Mouse (Mus musculus): ENCODE results near the gene Olfr56.
A peak's percentile ranks its signal among the peaks of the same experiment; 100 is the strongest.
"Not testable (repeated sequence)": the region's sequence is repeated elsewhere in the genome, so short reads cannot be mapped to it uniquely, and the experiment has no call there.

Olfr56 gene

DNA sequence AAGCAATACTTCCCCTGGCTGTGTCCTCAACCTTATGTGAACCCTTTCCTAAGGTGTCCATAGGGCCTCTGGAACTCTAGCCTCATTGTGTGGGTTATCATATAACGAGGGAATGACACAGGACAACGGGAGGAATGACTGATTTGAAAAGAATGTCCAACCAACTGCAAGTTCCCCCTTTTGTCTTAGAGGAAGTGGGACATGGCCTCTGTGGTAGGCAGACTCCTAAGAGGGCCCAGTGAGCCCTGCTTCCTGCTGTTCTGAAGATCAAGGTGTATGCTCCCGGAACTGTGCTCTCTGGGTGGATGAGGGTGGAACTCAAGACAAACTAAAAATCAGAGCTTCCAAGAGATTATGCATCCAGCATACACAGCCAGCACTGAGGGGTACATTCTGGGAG lies 81.4 kb downstream of the Olfr56 start:
- DNase-seq: not testable (repeated sequence)

DNA sequence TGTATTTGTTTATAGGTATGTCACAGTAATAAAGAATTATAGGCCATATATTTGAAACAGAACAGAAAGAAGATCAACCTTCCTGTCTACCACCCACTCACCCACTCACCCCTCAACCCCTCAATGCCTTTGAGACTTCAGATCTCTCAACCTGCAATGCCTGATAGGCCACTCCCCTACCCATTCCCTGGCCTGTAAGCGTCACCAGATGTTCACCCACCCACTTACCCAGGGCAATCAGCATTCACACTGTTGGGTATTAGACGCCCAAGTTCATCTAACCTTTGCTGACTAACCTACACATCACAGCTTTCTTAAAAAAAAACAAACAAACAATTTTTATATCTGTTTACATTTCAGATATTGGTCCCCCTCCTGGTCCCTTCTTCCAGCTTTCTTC lies 83.2 kb downstream of the Olfr56 start:
- not testable (repeated sequence) for DNase-seq

- DNase-seq: peak in 1 of 2 experiments; percentile 29
Observed at GRCm38 (mm10) chr11:49063713-49064469, 85.2 kb downstream of the Olfr56 start, which contains the start of gene Tgtp2. TSS of gene Tgtp2 (minus strand) at chr11:49064206.

- DNase-seq: no peak
Observed at GRCm38 (mm10) chr11:49068358-49068757, 89.7 kb downstream of the Olfr56 start.

- peak; percentile 20 to 29 for DNase-seq
Observed at GRCm38 (mm10) chr11:49076001-49076757, 97.5 kb downstream of the Olfr56 start, which contains the start of gene Ifi47. TSS of gene Ifi47 (plus strand) at chr11:49076587.

DNA sequence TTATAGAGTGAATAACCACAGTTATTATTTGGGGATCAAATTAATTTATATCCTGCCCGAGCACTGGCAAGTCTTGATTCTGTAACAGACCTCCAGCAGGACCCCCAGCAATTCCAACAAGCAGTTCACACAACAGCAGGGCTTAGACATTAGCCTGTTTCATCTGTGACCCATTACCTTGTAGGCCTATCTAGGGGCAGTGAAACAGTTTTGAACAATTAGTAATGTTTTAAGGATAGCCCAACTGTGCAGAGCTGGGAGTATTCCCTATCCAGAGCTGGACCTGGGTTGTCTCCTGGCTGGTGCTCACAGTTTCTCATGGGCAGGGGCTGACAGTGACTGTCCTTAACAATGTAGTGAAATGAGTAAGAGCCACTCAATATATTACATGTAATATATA lies 98.3 kb downstream of the Olfr56 start:
- DNase-seq: no peak

DNA sequence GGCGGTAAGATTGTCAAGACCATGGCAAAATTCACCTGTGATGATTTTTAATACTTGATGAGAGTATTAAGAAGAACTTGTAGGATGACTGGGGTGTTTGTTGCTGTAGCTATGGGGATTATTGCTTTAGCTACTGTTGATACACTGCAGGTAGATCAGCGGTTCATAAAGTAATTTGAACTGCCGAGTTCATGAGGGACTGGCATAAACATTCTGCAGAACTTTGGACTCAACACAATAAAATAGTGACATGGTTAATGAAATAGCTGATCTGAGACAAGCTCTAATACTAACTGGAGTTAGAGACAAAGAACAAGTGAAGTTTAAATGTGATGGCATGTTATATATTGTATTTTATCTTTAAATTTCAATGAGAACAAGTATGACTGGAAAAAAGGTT lies 100.0 kb downstream of the Olfr56 start:
- DNase-seq: no peak

DNA sequence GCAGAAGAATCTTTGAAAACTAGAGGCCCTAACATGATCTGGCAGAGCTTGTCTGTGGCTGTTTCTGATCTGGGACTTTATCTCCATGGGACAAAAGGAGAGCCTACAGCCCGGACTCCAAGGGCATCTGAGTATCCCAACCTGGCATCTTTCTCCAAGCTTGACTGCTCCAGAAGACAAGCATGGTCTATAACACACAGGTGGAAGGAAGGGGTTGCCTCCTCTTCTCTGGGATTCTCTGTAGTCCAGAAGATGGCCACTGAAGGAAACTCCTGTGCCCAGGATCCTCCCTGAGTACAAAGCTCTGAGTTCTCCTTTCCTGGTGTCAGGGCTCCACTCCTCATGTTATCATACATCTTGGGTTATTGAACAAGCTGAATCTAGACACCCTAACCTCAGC lies 101.9 kb downstream of the Olfr56 start:
- no peak for DNase-seq

- DNase-seq: no peak
Observed at GRCm38 (mm10) chr11:49081356-49081755, 102.7 kb downstream of the Olfr56 start.

GRCm38 (mm10) chr11:49081886-49082285 lies 103.2 kb downstream of the Olfr56 start:
- no peak for DNase-seq

GRCm38 (mm10) chr11:49083146-49083545 lies 104.5 kb downstream of the Olfr56 start:
- DNase-seq: peak; percentile 20 to 51

GRCm38 (mm10) chr11:49083808-49084207 lies 105.1 kb downstream of the Olfr56 start:
- no peak for DNase-seq

- no peak for DNase-seq
Observed at GRCm38 (mm10) chr11:49084385-49084784, 105.7 kb downstream of the Olfr56 start.

DNA sequence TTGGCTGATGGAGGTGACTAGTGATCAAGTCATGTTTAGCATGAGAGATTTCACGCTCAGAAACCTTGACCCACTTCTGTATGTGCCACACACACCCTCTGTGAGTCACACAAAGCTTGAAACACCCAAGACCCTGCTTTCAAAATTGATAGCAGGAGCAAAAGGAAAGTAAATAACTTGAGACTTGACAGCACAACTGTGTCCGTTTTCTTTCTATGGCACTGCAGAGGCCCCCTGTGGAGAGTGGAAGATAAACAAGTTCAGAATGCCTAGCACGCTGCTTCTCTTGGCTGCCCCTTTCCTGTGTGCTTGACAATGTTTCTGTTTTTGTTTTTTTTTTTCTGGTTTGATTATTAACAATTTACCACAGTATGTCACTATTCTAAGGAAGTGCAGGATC lies 106.2 kb downstream of the Olfr56 start:
- peak in 1 of 2 experiments; percentile 40 for DNase-seq

DNA sequence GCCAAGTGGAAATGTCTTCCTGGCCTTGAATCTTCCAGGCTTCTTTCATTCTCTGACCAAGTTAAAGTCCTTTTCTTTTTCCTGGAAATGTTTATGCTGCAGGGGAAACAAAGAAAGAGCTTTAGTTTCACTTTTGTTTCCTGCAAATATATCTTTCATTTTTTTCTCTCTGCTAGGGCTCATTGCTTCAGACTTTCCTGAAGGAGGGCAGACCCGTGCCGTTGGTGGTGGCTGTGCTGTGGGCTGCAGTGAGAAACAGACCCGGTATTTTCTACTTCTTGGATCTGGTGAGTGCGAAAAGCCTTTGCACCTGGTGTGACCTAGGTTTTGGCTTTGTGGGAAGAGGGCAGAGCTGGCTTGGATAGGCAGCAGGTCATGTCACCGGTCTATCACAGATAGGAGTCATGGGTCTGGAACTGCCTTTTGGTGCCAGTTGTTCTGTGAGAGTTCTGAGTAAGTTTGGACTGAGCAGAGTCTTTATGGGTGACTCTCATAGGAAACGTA lies 108.2 kb downstream of the Olfr56 start:
- peak in 1 of 2 experiments; percentile 15 for DNase-seq

GRCm38 (mm10) chr11:49087830-49088616 lies 109.3 kb downstream of the Olfr56 start:
- DNase-seq: peak; percentile 63 to 66

DNA sequence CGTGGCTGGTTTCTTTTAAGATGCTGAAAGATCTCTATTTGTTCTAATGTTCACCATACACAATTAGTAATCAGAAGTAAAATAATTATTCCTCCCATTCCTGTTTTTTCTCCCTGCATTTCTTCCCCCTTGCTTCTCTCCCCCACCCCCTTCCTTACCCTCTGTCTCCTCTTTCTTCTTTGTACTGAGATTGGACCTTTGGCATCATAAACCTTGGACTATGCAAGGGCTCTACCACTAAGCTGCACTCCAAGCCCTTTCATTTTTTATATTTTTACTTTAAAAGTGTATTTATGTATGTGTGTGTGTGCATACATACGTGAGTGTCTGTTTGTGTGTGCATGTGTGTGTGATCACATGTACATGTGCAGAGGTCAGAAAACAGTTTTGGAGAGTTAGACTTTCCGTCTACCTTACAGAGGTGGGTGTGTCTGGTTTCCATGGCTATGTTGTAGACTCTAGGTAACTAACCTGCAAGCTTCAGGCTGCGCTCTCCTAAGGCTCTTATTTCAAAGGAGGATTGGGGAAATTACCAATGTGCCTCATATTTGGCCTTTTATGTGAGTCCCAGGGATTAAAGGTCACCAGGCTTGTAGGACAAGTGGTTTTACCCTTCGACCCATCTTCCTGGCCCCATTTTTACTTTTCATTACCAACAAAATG lies 110.4 kb downstream of the Olfr56 start:
- DNase-seq: no peak

DNA sequence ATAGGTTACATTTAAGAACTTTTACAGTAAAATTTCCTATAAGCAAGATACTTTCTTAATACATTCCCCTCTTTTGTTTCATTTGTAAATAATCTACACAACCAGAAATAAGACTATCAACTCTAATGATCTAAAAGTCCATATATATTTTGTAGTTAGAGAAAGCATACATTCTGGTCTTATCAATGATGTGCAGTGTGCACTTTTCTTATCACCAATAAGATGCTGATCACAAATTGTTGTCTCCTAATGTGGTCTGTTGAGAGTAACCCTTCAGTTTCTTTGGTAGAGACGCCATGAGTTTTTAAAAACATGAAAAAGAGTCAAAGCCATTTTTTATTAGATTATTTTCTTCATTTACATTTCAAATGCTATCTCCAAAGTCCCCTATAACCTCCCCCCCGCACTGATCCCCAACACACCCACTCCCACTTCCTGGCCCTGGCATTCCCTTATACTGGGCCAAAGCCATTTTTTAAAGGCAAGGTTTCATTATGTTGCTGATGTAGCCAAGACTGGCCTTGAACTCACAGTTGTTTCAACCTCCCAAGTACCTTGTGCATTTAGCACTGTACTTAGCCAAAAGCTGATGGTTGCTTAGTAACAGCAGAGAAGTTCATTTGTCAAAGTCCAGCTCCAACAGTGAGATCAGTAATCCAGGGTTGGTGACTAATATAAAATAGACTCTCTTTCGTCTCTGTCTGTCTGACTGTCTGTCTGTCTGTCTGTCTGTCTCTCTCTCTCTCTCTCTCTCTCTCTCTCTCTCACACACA lies 111.2 kb downstream of the Olfr56 start:
- no peak for DNase-seq

DNA sequence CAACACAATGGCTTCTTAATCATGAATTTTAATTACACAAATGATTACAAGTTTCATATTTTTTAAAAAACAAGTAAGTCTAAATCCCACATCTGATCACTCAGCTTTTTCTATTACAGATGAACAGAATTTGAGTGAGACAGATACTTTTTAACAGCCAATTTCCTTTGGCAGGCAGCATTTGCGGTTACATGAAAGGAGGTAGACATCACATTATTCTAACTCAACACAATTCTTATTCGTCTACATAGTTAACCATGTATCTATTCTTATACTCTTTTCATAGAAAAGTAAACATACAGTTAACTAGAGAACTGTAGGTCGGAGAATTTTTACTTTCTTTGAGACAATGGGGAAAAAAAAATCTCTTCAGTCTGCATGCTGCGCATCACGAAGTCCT lies 111.9 kb downstream of the Olfr56 start:
- no peak for DNase-seq

- no peak for DNase-seq
Observed at GRCm38 (mm10) chr11:49091171-49091570, 112.5 kb downstream of the Olfr56 start.

DNA sequence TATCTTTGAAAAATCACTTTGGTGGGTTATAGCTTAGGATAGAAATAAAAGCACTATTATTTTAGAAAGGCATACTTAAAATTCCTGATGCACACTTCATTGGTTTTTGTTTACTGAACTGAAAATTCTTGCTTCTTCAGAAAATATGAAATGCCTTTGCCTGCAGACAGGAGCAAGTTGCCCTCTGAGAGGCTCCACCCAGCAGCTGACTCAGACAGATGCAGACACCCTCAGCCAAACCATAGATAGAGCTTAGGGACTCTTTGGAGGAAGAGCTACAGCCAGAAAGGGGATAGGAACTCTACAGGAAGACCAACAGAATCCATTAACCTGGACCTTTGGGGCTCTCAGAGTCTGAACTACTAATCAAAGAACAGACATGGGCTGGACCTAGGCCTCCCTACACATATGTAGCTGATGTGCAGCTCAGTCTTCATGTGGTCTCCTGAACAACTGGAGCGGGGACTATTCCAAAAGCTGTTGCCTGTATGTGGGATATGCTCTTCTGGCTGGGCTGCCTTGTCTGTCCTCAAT lies 113.4 kb downstream of the Olfr56 start:
- DNase-seq: no peak
